Mouse (Mus musculus) mesoderm, embryonic 11.5 days (tissue): ENCODE measurements at regions not wholly inside any gene's neighbourhood (a gene's known extent, or its start where the extent isn't known, plus 50 kb on each side); places are given as distances from the start of the nearest gene placed in this dataset.
A peak's percentile ranks its signal among the peaks of the same experiment; 100 is the strongest.

Source experiments
- DNase-seq: peaks from one replicate; pipeline ENCODE4 v3.0.0-alpha.2; 2012; ENCODE audit warnings: low read depth, low spot score

DNA sequence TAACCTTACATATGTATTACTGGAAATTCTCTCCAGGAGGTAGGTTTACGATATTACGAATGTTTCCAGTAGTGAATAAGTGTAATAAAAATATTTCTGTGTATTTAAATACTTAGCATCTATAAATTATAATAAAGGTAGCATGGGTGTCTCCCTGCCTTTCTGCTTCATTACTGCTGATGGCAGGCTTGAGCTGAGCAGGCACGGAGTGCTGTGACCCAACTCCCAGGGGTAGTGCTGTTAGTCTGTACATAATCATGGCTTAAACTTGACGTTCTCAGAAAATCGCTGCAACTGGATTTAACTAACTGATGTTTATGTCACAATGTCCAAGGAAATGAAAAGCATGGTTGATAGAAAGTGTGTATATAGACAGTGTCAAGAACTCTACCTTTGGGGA, 727.8 kb upstream of the Frg1 start:
- no peak for DNase-seq

DNA sequence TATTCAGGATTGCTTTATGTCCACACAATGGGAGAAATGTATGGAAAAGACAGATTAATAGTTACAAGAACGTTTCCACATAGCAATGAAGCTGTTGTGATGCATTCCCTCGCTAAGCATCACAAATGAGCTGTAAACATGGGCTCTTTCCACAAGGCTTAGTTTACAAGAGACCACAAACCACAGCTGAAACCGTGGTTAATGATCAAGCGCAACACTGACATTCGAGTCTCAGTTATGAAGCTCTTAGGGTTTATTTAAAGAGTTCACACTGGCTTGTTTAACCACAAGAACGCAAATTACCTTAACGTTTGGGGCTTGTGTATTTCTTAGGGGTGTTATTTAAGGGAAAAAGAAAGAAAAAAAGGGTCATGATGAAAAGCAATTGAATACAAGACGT, 727.3 kb upstream of the Frg1 start:
- DNase-seq: no peak

DNA sequence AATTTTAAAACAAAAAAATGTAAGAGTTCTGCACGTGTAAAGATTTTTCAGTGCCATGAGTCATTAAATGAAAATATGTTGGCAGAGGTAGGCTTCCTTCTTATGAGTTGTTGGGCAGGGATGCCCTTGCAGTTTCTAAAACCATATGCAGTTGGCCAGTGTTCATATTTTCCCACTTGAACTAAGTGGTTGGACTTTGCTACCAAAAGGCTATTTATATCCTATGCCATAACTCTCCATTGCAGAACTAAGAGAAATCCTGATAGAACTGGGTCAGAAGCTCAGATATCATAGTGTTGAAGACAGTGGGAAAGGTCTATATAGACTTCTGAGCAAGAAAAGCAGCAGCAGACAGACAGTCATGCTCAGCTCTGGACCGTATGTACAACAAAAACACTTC, 690.7 kb upstream of the Frg1 start:
- no peak for DNase-seq

DNA sequence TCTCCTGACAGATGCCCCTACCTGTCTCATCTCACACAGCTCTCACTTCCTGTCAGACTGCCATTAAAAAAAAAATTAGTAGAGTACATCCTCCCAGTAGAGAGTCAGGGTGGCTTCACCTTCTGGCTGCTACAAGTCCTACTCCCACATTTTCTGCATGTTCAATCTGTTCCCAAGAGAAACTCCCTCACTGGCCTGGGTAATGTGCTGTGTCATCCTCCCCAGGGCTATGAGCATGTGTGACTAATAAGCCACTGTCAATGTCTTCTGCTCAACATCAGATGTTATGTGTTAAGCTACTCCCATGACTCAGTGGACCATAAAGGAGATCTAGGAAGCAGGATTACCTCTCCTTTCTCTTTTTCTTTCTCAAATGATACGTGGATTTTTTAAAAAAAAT, 652.4 kb upstream of the Frg1 start:
- DNase-seq: no peak

DNA sequence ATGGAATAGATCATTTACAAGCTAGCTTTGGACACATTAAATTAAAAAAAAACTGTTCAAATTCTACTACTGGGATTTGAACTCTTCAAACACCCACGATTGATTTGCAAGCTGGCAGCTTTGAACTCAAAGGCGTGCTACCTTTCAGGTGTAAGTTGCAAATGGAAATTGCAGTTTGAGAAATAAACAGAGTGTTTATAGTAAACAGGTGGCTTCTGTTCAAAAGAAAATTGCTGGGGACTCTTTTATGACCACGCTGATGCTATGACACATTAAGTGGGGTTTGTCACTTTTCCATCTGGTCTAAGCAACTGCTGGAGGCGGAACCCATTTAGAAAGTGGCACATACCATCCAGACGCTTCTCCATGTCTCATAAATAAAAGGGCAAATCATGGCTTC, 626.7 kb upstream of the Frg1 start:
- no peak for DNase-seq

DNA sequence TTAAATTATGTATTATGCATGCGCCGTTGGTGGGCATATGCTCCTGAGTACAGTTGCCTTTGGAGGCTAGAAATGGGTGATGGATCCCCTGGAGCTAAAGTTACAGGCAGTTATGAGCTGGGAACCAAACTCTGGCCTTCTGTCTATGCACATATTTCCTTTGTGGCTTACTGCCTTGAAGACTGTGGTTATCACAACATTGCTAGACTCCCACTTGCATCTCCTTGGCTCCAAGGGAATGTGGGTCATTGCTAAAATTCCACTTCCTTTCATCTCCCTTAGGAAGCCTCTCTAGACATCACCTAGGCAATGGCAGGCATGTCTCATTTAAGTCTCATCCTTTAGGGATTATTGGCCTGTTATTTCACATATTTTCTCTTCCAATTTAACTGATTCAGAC, 622.4 kb upstream of the Frg1 start:
- DNase-seq: no peak

DNA sequence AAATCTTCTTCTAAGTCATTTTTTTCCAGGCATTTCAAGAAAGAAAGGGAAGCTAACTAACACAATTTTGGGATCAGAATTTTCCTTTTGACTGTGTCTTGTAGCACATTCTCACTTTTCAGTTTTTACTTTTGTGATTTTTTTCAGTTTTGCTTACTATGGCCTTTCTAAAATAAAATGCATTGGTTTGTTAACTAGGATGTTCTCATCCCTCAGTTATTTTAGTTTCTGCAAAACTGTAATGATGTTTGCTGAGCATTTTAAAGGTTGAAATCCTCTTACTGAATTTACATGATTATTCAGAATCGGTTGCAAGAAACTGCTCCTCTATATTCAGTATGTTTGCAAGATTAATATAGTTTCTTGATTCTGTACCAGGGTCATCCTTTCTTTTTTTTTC, 610.1 kb upstream of the Frg1 start:
- DNase-seq: no peak

DNA sequence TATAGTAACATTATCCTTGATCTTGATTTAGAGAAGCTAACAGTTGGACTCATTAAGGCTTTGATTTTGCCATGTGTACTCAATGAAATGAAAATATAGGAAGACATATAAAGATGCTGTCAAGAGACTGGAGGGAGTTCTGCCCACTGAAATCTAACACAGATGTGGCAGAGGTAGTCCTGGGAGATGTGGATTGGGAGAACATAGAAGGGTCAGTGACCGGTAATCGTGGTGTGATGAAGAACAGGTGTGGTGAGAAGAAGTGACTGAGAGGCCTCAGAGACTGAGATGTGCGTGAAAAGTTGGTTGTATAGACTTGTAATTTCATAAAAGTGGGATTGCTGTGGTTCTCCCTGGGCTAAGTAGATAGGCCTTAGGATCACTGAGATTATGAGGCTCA, 600.9 kb upstream of the Frg1 start:
- DNase-seq: no peak

DNA sequence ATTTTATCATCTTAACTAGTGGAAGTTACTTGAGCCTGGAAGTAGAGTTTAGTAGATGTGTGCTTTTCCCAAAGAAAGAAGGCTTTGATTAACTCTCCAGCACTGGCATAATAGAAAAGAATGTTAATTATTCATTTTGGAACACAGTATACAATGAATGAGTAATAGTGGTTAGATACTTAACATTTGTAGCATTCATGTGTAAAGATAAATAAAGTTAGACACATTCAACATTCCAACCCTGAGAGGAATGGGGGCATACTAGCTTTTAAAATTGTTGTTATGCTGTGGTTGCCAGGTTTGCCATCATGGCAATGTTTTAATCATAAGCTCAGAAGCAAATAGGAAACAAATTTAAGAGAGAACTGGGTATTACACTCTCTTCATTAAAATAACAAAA, 586.3 kb upstream of the Frg1 start:
- DNase-seq: no peak

DNA sequence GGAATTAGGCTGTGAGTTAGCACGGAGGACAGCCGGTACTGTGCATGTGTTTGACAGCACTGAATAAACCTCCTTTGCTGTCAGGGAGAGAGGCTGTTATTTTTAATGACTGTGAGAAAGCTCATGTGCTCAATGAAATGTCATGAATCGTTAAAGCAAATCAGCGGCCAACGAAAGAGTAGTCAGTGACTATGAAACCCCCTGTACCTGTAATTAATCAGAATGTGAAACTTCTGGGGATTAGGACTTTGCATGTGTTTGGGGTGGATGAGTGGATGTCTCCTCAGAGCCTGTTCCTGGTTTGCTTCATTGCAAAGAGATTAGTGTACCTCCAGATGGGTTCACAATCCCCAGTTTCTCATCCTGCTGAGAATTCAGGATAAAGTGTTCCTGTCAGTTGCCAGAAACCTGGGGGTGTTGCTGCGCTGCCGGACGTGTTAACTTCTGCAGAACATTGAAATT, 572.2 kb upstream of the Frg1 start:
- no peak for DNase-seq

DNA sequence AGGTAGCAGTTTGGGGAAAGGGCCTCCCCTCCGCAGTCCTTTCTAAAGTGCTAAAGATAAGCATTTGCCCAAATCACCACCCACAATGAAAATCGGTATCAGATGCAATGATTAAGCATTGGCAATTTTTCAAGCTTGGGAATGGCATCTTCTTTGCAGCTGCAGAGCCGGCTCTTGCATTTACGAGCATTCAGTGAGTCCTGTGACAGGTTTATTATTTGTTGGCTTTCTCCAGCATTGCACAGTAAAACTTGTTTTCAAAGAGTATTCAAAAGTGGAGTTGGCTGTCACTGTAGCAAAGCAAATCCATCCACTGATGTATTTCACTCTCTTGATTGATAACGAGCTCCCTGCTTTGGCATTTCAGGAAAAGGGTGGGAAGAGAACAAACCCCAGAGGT, 571.3 kb upstream of the Frg1 start:
- no peak for DNase-seq

DNA sequence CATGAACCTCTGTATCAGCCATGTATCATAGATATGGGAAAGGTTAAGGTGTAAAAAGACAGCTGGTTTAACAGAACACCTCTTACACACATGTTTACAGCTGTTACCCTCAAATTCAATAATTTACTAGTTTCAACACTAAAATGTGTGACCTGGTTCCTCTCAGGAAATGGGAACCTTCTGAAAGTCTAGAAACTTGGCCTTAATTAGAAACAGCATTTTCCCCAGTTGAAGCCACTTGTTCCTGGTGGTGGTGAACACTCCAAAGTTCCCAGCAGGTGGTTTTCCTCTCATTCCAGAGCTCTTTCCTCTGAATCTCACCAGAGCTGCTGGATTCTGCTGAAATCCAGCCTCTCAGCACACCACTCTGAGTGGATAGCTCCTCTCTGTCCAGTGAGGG, 570.5 kb upstream of the Frg1 start:
- no peak for DNase-seq

DNA sequence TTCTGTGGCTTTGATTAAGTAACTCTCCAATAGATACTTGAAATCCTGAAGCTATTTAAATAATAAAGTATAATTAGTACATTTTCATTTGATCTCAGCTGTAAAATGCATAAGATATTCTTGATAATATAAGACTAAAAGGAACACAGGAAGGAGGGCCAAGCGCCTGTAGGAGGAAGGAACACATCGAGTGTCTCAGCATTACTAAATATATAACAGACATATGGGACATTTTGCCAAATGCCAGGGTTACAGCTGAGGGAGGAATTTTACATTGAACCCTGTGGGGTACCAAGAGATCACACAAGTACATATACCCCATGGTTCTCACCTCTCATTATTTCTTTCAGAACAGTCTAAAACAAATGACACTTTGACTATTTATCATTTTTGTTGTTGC, 555.5 kb upstream of the Frg1 start:
- no peak for DNase-seq

DNA sequence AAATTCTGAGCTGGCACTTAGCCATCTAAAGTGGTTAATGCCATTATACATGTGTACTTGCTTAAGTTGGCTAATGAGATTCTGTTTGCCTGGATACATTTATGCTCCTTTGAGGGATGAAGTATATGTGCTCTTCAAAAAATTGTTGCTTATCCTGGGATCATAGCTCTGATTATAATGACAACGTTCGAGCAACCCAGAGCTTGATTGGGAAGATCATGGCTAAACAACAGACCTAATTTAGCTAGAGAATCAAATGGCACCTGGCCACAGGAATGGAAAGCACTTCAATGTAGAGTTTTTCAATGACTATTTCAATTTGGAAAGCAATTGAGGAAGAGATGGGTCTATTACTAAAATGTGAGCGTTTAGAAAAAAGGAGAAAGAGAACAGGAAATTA, 553.7 kb upstream of the Frg1 start:
- DNase-seq: no peak

DNA sequence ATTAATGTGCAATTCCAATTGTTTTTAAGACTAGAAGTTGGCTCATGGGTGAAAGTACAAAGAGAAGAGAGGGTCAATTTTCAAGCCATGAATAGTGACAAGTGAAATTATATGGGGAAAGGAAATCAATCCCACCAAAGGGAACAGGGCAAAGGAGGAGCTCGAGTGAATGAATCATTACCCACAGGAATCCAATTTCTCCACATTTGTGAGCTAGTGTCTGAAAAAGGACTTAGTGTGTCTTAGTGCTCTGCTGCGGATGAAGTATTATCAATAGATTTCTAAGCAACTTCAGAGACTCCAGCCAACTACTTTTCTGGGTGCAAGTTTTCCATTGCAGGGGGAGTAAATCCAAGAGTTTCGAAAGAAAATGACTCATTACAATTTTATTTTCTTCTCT, 552.5 kb upstream of the Frg1 start:
- no peak for DNase-seq

DNA sequence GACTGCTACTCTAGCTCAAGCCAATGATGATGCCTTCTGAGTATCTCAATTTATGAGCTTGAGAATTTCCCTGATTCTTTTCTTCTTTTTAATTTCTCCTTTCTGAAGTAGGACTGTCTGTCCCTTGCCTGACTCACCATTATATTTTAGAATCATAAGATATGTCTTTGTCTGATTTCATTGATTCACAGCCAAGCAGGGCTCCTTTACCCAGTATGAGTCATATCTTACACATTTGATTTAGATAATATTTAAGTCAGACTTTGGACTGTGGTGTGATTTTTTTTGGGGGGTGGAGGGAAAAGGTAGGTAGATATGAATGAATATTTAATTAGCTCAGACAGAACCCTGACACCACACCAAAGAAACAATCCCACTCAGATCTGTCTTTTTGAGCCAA, 547.2 kb upstream of the Frg1 start:
- no peak for DNase-seq

DNA sequence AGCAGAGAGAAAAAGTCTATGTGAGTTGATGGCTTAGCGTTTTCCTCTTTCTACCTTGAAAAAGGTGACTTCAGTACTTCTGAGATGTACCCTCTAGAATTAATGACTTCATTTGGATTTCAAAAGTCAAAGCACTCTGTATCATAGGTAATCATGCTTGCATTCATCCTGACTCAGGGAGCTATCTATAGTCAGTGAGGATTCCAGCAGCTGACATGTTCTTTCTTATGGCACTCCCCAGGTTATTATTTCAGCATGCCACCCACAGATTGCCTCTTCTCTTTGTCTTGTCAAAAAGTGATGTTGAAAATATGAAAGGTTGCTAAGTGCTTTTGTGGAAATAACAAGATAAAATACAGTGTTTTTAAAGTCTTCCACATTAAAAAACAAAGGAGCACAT, 540.0 kb upstream of the Frg1 start:
- DNase-seq: no peak

DNA sequence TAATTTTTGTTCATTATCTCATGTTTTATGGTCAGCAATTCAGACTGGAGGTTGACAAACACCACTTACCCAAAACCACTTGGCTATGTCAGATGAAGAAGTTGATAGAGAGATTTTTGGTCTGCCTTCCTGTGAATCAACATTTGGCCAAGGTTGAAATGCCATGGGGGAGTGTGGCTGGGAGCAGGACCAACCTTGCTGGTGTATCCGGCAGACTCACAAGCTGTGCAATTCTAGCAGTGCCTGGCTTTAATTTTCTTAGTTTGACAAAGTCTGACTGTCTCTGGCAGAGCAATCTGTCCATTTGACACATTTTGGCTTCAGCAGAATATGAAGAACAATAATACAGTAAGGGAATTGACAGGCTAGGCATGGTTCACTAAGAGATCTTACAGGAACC, 533.9 kb upstream of the Frg1 start:
- no peak for DNase-seq

DNA sequence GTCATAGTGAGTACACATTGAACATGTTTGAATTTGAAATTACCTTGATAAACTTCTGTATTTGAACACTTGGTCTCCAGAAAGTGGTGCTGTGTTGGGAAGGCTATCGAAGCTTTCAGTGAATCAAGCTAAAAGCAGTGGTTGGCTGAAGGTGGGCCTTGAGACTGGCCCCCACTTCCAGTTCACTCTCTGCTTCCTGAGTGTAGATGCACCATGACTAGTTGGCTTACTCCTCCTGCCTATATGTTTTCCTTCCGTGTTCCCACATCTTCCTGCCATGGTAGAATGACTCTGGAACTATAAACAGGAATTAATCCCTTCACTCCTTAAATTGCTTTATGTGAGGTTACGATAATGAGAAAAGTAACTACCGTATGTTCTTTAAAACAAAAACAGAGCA, 522.4 kb upstream of the Frg1 start:
- no peak for DNase-seq

DNA sequence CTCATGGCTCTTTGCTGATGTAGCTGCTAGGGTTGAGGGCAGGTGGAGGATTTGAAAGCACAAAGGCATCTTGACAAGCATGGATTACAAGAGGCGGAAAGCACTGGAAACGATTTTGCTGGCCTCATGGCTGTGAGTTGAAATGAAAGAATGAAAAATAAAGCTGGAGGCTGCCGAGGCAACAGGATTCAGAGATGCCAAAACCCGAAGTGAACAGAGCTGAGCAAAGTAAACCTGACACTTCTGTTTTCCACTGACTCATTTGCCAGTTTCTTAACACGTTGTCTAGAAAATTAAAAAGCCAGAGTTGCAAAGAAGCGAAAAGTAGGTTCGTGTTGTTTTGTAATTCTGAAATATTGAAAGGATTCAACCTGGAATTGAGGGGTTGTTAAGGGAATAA, 504.2 kb upstream of the Frg1 start:
- DNase-seq: no peak

DNA sequence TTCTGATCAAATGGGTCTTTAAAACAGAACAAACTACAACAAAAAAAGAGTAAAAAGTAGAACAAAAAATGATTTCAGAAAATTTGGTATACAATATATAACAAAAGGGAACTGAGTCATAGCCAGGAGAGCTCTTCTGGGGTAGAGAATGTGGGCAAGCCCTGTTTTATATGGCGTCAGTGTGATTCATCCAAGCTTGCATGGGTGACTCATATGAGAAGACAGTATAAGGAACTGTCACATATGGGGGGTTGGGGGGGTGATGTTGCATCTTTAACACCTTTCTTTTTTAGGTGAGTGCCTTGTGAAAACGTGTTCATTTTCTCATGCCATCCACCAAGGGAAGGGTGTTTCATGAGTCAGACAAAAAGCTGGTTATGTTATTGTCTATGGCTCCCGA, 503.7 kb upstream of the Frg1 start:
- DNase-seq: no peak

DNA sequence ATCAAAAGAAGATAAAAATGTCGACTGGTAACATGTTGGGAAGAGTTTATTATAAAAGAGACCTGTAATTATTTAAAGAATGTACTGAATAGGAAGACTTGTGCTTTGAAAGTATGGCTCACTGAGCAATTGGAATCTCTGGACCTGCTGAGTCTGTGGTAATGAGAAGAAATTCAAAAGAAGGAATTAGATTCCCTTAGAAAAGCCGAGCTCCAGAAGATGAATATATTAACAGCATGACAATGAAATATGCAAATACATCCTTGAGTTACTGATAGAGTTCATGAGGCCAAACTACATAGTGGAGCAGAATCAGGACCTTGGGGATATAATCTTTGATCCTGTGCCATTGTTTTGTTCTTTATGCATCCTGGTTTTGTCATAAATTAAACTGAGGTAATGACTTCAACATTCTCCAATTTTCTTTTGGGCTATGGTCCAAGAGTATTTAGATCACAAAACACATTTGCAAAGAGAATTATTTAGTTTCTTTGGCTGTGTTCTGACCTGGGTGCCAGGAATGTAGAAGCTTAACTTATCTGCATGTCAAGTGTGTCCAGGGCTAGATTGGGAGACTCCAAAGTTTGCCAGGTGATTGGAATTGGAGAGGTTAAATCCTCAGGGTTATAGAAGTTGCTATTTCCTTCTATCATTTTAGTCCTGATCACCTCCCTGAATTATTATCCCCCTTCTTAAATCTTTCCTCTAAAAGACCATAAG, 461.3 kb upstream of the Frg1 start:
- DNase-seq: peak; percentile 13

DNA sequence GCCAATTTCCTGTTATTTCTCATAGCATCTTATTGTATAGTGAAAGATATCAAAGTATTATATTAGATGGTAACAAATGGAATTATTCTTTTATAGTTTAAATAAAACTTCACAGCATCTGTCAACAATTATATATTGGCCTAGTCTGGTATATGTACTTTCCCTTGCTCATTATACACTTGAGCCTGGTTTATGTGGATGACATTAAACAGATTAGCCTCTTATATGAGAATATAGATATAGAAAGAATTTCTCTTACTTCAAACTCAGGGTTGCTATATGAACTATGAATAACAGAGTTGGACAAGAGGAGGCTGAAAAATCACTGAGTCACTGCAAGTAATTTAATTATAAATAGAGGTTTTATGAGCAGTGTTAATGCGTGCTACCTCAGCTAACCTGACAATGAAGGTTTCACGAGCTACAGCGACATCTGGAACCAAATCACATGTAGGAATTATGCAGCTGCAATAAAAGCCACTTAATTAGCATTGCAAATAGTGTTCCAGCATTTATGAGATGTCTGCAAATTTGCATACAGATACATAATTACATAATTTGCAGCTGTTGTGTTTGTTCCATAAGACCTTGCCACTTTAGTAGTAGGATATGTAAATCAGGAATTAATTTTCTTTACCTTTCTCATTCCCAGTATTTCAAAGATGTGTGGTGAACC, 452.9 kb upstream of the Frg1 start:
- DNase-seq: no peak

DNA sequence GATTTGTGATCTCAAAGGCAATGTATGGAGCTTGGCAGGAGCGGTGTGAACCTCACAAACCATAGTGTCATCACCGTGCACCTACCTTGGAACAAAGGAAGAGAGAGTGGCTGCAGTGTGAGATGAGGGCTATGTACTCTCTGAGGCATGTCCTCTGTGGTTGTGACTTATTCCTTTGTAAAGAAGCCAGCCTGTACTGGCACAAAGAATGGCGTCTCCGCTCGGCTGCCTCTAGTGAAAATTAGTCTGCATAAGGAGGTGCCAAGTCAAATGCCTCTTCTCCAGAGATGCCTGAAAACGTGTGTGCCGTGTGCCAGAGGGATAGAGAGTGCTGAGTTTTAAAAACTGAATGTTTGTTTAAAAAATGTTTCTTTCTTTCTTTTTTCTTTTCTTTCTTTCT, 444.0 kb upstream of the Frg1 start:
- DNase-seq: no peak
